Mouse (Mus musculus): ENCODE data around the gene Nav2. TPM values are rescaled to one million over a fixed set of nuclear protein-coding genes. Genes with fewer than 3 reads are reported as not detected.
A peak's percentile ranks its signal among the peaks of the same experiment; 100 is the strongest.

The Nav2 gene
- polyA plus RNA-seq, 1 experiment from 2014 or later = 36.1 TPM

GRCm38 (mm10) chr7:49025991-49026390 lies 117.5 kb downstream of the Nav2 start:
- Histone ChIP-seq H3K36me3 (ENCODE audit: control insufficient read depth, insufficient read depth, low read length) (no peaks in the 10 kb centered on the region), H3K4me2 (replicated peaks; ENCODE audit: low read depth, low read length) (no peak overlapping the region), H3K9ac (ENCODE audit: low read depth, low read length) (no peak overlapping the region), H3K4me3 (ENCODE audit: low read depth, low read length) (no peak overlapping the region), H3K27me3 (ENCODE audit: control insufficient read depth, insufficient read depth, low read length) (no peaks in the 10 kb centered on the region), H3K9me3 (ENCODE audit: control insufficient read depth, low read length) (no peaks in the 10 kb centered on the region), H3K4me1 (replicated peaks; ENCODE audit: control insufficient read depth, insufficient read depth, low read length) (peaks cover 5% of the 10 kb centered on the region; the same call in 1 of the 2 replicates), H3K27ac (ENCODE audit: low read depth, low read length) (no peak overlapping the region)
- WGBS = 83% methylated on average over 3 of the region's 3 CpGs
- ATAC-seq (ENCODE audit: low FRiP score) (no peak), DNase-seq (ENCODE audit: low spot score) (no peak)

- Histone ChIP-seq H3K4me1 (replicated peaks; ENCODE audit: control insufficient read depth, insufficient read depth, low read length) (peaks cover 5% of the 10 kb centered on the region; the same call in 1 of the 2 replicates), H3K27me3 (ENCODE audit: control insufficient read depth, insufficient read depth, low read length) (no peaks in the 10 kb centered on the region), H3K9ac (ENCODE audit: low read depth, low read length) (no peak overlapping the region), H3K4me2 (replicated peaks; ENCODE audit: low read depth, low read length) (no peak overlapping the region), H3K9me3 (ENCODE audit: control insufficient read depth, low read length) (no peaks in the 10 kb centered on the region), H3K4me3 (ENCODE audit: low read depth, low read length) (no peak overlapping the region), H3K27ac (ENCODE audit: low read depth, low read length) (no peak overlapping the region), H3K36me3 (ENCODE audit: control insufficient read depth, insufficient read depth, low read length) (no peaks in the 10 kb centered on the region)
- DNase-seq (ENCODE audit: low spot score) (no peak), ATAC-seq (ENCODE audit: low FRiP score) (no peak)
- WGBS = 65% methylated on average over 5 of the region's 5 CpGs
These were observed 118.0 kb downstream of the Nav2 start for GRCm38 (mm10) chr7:49026466-49026865.

GRCm38 (mm10) chr7:49029282-49030012 lies 120.9 kb downstream of the Nav2 start:
- no peaks in the 10 kb centered on the region for H3K36me3 ChIP-seq (ENCODE audit: control insufficient read depth, insufficient read depth, low read length)
- DNase-seq (ENCODE audit: low spot score) = no peak
- no peak overlapping the region for H3K4me3 ChIP-seq (ENCODE audit: low read depth, low read length)
- H3K27me3 ChIP-seq (ENCODE audit: control insufficient read depth, insufficient read depth, low read length) = no peaks in the 10 kb centered on the region
- H3K4me2 ChIP-seq (replicated peaks; ENCODE audit: low read depth, low read length) = no peak overlapping the region
- H3K4me1 ChIP-seq (replicated peaks; ENCODE audit: control insufficient read depth, insufficient read depth, low read length) = peaks cover 5% of the 10 kb centered on the region; the same call in 1 of the 2 replicates
- H3K27ac ChIP-seq (ENCODE audit: low read depth, low read length) = 0 out of 2 replicates have a peak overlapping the region, but pooled peaks have one; percentile 56
- WGBS = 43% methylated on average over 10 of the region's 10 CpGs
- H3K9me3 ChIP-seq (ENCODE audit: control insufficient read depth, low read length) = no peaks in the 10 kb centered on the region
- H3K9ac ChIP-seq (ENCODE audit: low read depth, low read length) = no peak overlapping the region
- peak; percentile 71 for ATAC-seq (ENCODE audit: low FRiP score)

- H3K27ac ChIP-seq (ENCODE audit: low read depth, low read length) = no peak overlapping the region
- no peak overlapping the region for H3K9ac ChIP-seq (ENCODE audit: low read depth, low read length)
- H3K4me2 ChIP-seq (replicated peaks; ENCODE audit: low read depth, low read length) = no peak overlapping the region
- DNase-seq (ENCODE audit: low spot score) = no peak
- no peaks in the 10 kb centered on the region for H3K36me3 ChIP-seq (ENCODE audit: control insufficient read depth, insufficient read depth, low read length)
- H3K4me1 ChIP-seq (replicated peaks; ENCODE audit: control insufficient read depth, insufficient read depth, low read length) = peaks cover 5% of the 10 kb centered on the region; the same call in 1 of the 2 replicates
- H3K9me3 ChIP-seq (ENCODE audit: control insufficient read depth, low read length) = no peaks in the 10 kb centered on the region
- WGBS = 89% methylated on average over 4 of the region's 4 CpGs
- no peak for ATAC-seq (ENCODE audit: low FRiP score)
- H3K27me3 ChIP-seq (ENCODE audit: control insufficient read depth, insufficient read depth, low read length) = no peaks in the 10 kb centered on the region
- H3K4me3 ChIP-seq (ENCODE audit: low read depth, low read length) = no peak overlapping the region
These were observed 123.7 kb downstream of the Nav2 start for GRCm38 (mm10) chr7:49032216-49032615.

GRCm38 (mm10) chr7:49034253-49034652 lies 125.7 kb downstream of the Nav2 start:
- Histone ChIP-seq H3K27ac (ENCODE audit: low read depth, low read length) (no peak overlapping the region), H3K4me1 (replicated peaks; ENCODE audit: control insufficient read depth, insufficient read depth, low read length) (peaks cover 6% of the 10 kb centered on the region), H3K9ac (ENCODE audit: low read depth, low read length) (no peak overlapping the region), H3K9me3 (ENCODE audit: control insufficient read depth, low read length) (no peaks in the 10 kb centered on the region), H3K27me3 (ENCODE audit: control insufficient read depth, insufficient read depth, low read length) (no peaks in the 10 kb centered on the region), H3K4me2 (replicated peaks; ENCODE audit: low read depth, low read length) (no peak overlapping the region), H3K4me3 (ENCODE audit: low read depth, low read length) (no peak overlapping the region), H3K36me3 (ENCODE audit: control insufficient read depth, insufficient read depth, low read length) (no peaks in the 10 kb centered on the region)
- DNase-seq (ENCODE audit: low spot score) (no peak), ATAC-seq (ENCODE audit: low FRiP score) (no peak)
- WGBS = 86% methylated on average over 2 of the region's 2 CpGs

GRCm38 (mm10) chr7:49040163-49040562 lies 131.6 kb downstream of the Nav2 start:
- peaks cover 22% of the 10 kb centered on the region for H3K4me1 ChIP-seq (replicated peaks; ENCODE audit: control insufficient read depth, insufficient read depth, low read length)
- no peak for ATAC-seq (ENCODE audit: low FRiP score)

GRCm38 (mm10) chr7:49041334-49042070 lies 133.0 kb downstream of the Nav2 start:
- Histone ChIP-seq H3K9me3 (ENCODE audit: control insufficient read depth, low read length) (no peaks in the 10 kb centered on the region), H3K4me3 (ENCODE audit: low read depth, low read length) (no peak overlapping the region), H3K9ac (ENCODE audit: low read depth, low read length) (no peak overlapping the region), H3K27me3 (ENCODE audit: control insufficient read depth, insufficient read depth, low read length) (no peaks in the 10 kb centered on the region), H3K4me1 (replicated peaks; ENCODE audit: control insufficient read depth, insufficient read depth, low read length) (peaks cover 24% of the 10 kb centered on the region), H3K36me3 (ENCODE audit: control insufficient read depth, insufficient read depth, low read length) (no peaks in the 10 kb centered on the region), H3K4me2 (replicated peaks; ENCODE audit: low read depth, low read length) (no peak overlapping the region), H3K27ac (ENCODE audit: low read depth, low read length) (peak overlapping the region; percentile 56)
- ATAC-seq (ENCODE audit: low FRiP score) (peak; percentile 34), DNase-seq (ENCODE audit: low spot score) (peak; percentile 42)
- WGBS = 41% methylated on average over 4 of the region's 4 CpGs

More at GRCm38 (mm10) chr7:49040163-49040562, 131.6 kb downstream of the Nav2 start:
- Histone ChIP-seq H3K9ac (ENCODE audit: low read depth, low read length) (no peak overlapping the region), H3K36me3 (ENCODE audit: control insufficient read depth, insufficient read depth, low read length) (no peaks in the 10 kb centered on the region), H3K27me3 (ENCODE audit: control insufficient read depth, insufficient read depth, low read length) (no peaks in the 10 kb centered on the region), H3K9me3 (ENCODE audit: control insufficient read depth, low read length) (no peaks in the 10 kb centered on the region), H3K27ac (ENCODE audit: low read depth, low read length) (no peak overlapping the region), H3K4me3 (ENCODE audit: low read depth, low read length) (no peak overlapping the region), H3K4me2 (replicated peaks; ENCODE audit: low read depth, low read length) (no peak overlapping the region)
- no peak for DNase-seq (ENCODE audit: low spot score)
- 68% methylated on average over 8 of the region's 8 CpGs for WGBS

GRCm38 (mm10) chr7:49045499-49046346 lies 137.2 kb downstream of the Nav2 start:
- Histone ChIP-seq H3K4me3 (ENCODE audit: low read depth, low read length) (no peak overlapping the region), H3K4me2 (replicated peaks; ENCODE audit: low read depth, low read length) (no peak overlapping the region), H3K27ac (ENCODE audit: low read depth, low read length) (no peak overlapping the region), H3K27me3 (ENCODE audit: control insufficient read depth, insufficient read depth, low read length) (no peaks in the 10 kb centered on the region), H3K9ac (ENCODE audit: low read depth, low read length) (no peak overlapping the region), H3K4me1 (replicated peaks; ENCODE audit: control insufficient read depth, insufficient read depth, low read length) (peaks cover 25% of the 10 kb centered on the region), H3K36me3 (ENCODE audit: control insufficient read depth, insufficient read depth, low read length) (no peaks in the 10 kb centered on the region), H3K9me3 (ENCODE audit: control insufficient read depth, low read length) (no peaks in the 10 kb centered on the region)
- 73% methylated on average over 6 of the region's 6 CpGs for WGBS
- DNase-seq (ENCODE audit: low spot score) = no peak
- ATAC-seq (ENCODE audit: low FRiP score) = no peak; the same call in 1 of the 2 replicates

All from hindbrain, embryonic 11.5 days (tissue).